Mouse (Mus musculus): ENCODE results near the gene March9. TPM values are rescaled to one million over a fixed set of nuclear protein-coding genes. Genes with fewer than 3 reads are reported as not detected.
A peak's percentile ranks its signal among the peaks of the same experiment; 100 is the strongest.

Gene March9
- polyA plus RNA-seq, 2 experiments, result 0.07 TPM; not detected in 1

DNA sequence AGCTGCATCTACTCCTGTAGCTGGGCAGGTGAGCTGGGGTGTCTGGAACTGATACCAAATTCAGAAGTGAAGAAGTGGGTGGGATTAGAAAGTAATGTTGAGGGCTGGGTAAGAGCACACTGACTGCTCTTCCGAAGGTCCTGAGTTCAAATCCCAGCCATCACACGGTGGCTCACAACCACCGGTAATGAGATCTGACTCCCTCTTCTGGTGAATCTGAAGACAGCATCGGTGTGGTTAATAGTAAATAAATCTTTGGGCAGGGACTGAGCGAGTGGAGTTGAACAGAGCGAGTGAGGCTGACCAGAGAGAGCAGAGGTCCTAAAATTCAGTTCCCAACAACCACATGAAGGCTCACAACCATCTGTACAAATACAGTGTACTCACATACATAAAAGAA lies 25.6 kb upstream of the March9 start:
- H3K27ac ChIP-seq, result no peak overlapping the region
- H3K36me3 ChIP-seq (replicated peaks; ENCODE audit: control insufficient read depth, insufficient read depth, low read depth), result no peaks in the 10 kb centered on the region
- no peak overlapping the region for H3K4me3 ChIP-seq (ENCODE audit: insufficient read depth in 1 of 2, low read depth in 2 of 2, low read length in 2 of 2)
- ATAC-seq (ENCODE audit: insufficient read depth) (no peak), DNase-seq (ENCODE audit: low read depth in 3 of 3, low spot score in 3 of 3) (no peak)
- H3K4me2 ChIP-seq (ENCODE audit: low read depth), result no peak overlapping the region
- WGBS (ENCODE audit: insufficient replicate concordance), result 66% methylated on average over 6 of the region's 6 CpGs
- H3K4me1 ChIP-seq (replicated peaks; ENCODE audit: control insufficient read depth in 2 of 2, insufficient read depth in 2 of 2, low read length in 1 of 2), result peaks cover 0 to 2% of the 10 kb centered on the region in 2 experiments; a peak in 2 of 4 replicates
- H3K9ac ChIP-seq (replicated peaks), result no peak overlapping the region
- no peaks in the 10 kb centered on the region for H3K9me3 ChIP-seq (ENCODE audit: control insufficient read depth, low read length)
- H3K27me3 ChIP-seq (ENCODE audit: control insufficient read depth, insufficient read depth, low read length), result peaks cover 13% of the 10 kb centered on the region
- no peak for TF ChIP-seq CTCF (IDR thresholded peaks at IDR 0.05; ENCODE audit: low read depth)
- TF ChIP-seq EP300 (IDR thresholded peaks at IDR 0.05; ENCODE audit: low read depth), result no peak

DNA sequence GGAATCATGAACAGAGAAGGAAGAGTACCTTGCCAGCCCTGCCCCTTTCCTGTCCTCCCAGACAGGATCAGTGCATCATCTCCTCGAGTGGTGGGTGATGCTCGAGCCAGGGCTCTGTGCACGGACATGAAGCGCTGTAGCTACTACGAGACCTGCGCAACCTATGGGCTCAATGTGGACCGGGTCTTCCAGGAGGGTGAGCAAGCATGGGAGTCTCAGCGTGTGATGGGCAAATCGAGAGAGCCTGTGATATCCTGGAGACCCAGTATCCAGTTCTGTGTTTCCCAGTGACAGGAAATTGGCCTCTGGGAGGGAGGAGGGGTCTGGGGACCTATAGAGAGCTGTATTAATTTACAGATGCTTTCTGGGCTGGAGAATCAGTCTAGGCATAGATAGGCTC lies 25.1 kb upstream of the March9 start:
- TF ChIP-seq EP300 (IDR thresholded peaks at IDR 0.05; ENCODE audit: low read depth), result no peak
- TF ChIP-seq CTCF (IDR thresholded peaks at IDR 0.05; ENCODE audit: low read depth), result no peak
- ATAC-seq (ENCODE audit: insufficient read depth) (no peak), DNase-seq (ENCODE audit: low read depth in 3 of 3, low spot score in 3 of 3) (no peak)
- no peaks in the 10 kb centered on the region for H3K36me3 ChIP-seq (replicated peaks; ENCODE audit: control insufficient read depth, insufficient read depth, low read depth)
- WGBS (ENCODE audit: insufficient replicate concordance), result 79% methylated on average over 9 of the region's 9 CpGs
- peaks cover 0 to 2% of the 10 kb centered on the region in 2 experiments; a peak in 2 of 4 replicates for H3K4me1 ChIP-seq (replicated peaks; ENCODE audit: control insufficient read depth in 2 of 2, insufficient read depth in 2 of 2, low read length in 1 of 2)
- H3K4me2 ChIP-seq (ENCODE audit: low read depth), result no peak overlapping the region
- H3K9me3 ChIP-seq (ENCODE audit: control insufficient read depth, low read length), result no peaks in the 10 kb centered on the region
- no peak overlapping the region for H3K27ac ChIP-seq
- peaks cover 19% of the 10 kb centered on the region for H3K27me3 ChIP-seq (ENCODE audit: control insufficient read depth, insufficient read depth, low read length)
- no peak overlapping the region for H3K4me3 ChIP-seq (ENCODE audit: insufficient read depth in 1 of 2, low read depth in 2 of 2, low read length in 2 of 2)
- H3K9ac ChIP-seq (replicated peaks), result no peak overlapping the region

DNA sequence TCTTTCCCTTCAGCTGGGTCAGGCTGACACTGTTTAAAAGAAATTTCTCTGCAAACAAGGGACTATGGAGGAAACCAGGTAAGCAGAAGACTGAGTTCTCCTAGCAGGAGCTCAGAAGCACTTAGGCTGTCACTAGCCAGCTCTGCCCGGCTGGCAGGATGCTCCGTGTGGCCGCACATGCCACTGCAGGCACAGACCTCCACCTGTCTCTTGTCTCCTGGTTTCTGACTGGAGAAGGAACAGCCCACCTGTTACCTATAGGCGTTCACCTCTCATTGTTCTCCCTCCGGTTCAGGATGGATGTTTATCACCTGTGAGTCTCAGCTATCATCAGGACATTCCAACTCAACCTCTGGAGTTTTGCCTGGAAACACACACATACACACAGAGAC lies 23.9 kb upstream of the March9 start:
- TF ChIP-seq EP300 (IDR thresholded peaks at IDR 0.05; ENCODE audit: low read depth) (no peak), CTCF (IDR thresholded peaks at IDR 0.05; ENCODE audit: low read depth) (peak; percentile 23)
- Histone ChIP-seq H3K9ac (replicated peaks) (no peak overlapping the region), H3K4me1 (replicated peaks; ENCODE audit: control insufficient read depth in 2 of 2, insufficient read depth in 2 of 2, low read length in 1 of 2) (peaks cover 0 to 2% of the 10 kb centered on the region in 2 experiments; a peak in 2 of 4 replicates), H3K9me3 (ENCODE audit: control insufficient read depth, low read length) (no peaks in the 10 kb centered on the region), H3K36me3 (replicated peaks; ENCODE audit: control insufficient read depth, insufficient read depth, low read depth) (no peaks in the 10 kb centered on the region), H3K4me3 (ENCODE audit: insufficient read depth in 1 of 2, low read depth in 2 of 2, low read length in 2 of 2) (no peak overlapping the region), H3K27ac (no peak overlapping the region), H3K27me3 (ENCODE audit: control insufficient read depth, insufficient read depth, low read length) (peaks cover 30% of the 10 kb centered on the region), H3K4me2 (ENCODE audit: low read depth) (no peak overlapping the region)
- 68% methylated on average over 5 of the region's 5 CpGs for WGBS (ENCODE audit: insufficient replicate concordance)
- ATAC-seq (ENCODE audit: insufficient read depth) (no peak), DNase-seq (ENCODE audit: low read depth in 3 of 3, low spot score in 3 of 3) (no peak)

DNA sequence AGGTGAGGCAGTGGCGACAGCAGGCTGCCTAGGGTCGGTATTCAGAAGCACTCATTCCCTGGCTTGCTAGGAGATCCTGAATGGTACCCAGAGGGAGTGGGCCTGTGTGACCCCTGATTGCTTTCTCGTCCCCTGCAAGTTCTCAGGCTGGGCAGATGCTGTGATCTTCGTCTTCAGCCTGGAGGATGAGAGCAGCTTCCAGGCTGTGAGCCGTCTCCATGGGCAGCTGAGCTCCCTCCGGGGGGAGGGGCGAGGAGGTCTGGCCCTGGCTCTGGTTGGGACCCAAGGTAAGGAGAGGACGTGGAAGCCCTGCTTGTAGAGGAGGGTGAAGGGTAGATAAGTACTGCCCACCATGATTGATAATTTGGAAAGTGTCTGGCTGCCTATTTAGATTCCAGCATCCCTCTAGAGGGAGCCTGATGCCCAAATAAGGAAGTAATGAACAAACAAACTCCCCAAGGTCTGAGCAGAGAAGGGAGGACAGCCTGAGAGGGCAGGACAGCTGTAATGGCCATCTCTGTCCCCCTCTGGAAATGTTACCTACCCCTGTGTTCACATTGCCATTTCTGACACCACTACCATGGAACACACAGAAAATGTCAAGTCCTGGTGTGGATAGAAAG lies 23.4 kb upstream of the March9 start:
- WGBS (ENCODE audit: insufficient replicate concordance), result 59% methylated on average over 8 of the region's 8 CpGs
- Histone ChIP-seq H3K9me3 (ENCODE audit: control insufficient read depth, low read length) (no peaks in the 10 kb centered on the region), H3K4me2 (ENCODE audit: low read depth) (no peak overlapping the region), H3K9ac (replicated peaks) (no peak overlapping the region), H3K4me1 (replicated peaks; ENCODE audit: control insufficient read depth in 2 of 2, insufficient read depth in 2 of 2, low read length in 1 of 2) (peaks cover 0 to 2% of the 10 kb centered on the region in 2 experiments; a peak in 2 of 4 replicates), H3K4me3 (ENCODE audit: insufficient read depth in 1 of 2, low read depth in 2 of 2, low read length in 2 of 2) (no peak overlapping the region), H3K27ac (no peak overlapping the region), H3K27me3 (ENCODE audit: control insufficient read depth, insufficient read depth, low read length) (peaks cover 35% of the 10 kb centered on the region), H3K36me3 (replicated peaks; ENCODE audit: control insufficient read depth, insufficient read depth, low read depth) (no peaks in the 10 kb centered on the region)
- DNase-seq (ENCODE audit: low read depth in 3 of 3, low spot score in 3 of 3) (no peak), ATAC-seq (ENCODE audit: insufficient read depth) (no peak)
- TF ChIP-seq CTCF (IDR thresholded peaks at IDR 0.05; ENCODE audit: low read depth), result no peak
- no peak for TF ChIP-seq EP300 (IDR thresholded peaks at IDR 0.05; ENCODE audit: low read depth)

DNA sequence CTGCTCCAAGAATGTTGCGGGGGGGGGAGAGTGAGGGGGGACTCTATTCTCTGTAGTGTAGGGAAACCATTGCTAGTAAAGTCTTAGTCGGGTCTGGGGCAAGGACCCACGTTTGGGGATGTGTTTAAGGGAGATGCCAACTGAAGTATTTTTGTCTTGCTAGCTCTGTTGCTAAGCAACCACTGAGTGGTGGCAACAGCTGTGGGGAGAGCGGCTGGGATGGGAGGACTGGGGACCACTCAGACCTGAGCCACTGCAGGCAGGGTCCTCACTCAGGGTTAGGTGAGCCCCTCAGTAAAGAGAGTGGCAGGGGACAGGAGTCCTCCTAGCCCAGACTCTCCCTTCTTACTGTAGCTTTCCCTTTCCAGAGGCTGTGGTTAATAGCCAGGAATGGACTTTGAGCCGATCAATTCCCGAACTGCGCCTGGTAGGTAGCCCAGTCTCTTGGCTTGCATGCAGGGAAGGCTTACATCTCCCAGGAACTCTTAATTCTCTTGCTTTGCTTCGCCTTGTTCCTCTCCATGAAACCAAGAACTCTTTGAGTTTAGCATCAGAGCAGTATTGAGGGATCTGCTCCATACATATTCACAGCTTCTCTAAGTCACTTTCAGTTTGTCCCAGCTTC lies 22.1 kb upstream of the March9 start:
- Histone ChIP-seq H3K27me3 (ENCODE audit: control insufficient read depth, insufficient read depth, low read length) (peaks cover 38% of the 10 kb centered on the region), H3K9me3 (ENCODE audit: control insufficient read depth, low read length) (no peaks in the 10 kb centered on the region), H3K4me3 (ENCODE audit: insufficient read depth in 1 of 2, low read depth in 2 of 2, low read length in 2 of 2) (no peak overlapping the region), H3K27ac (no peak overlapping the region), H3K4me1 (replicated peaks; ENCODE audit: control insufficient read depth in 2 of 2, insufficient read depth in 2 of 2, low read length in 1 of 2) (peaks cover 0 to 2% of the 10 kb centered on the region in 2 experiments; a peak in 2 of 4 replicates), H3K4me2 (ENCODE audit: low read depth) (peak overlapping the region; percentile 18; the same call in 1 of the 2 replicates), H3K36me3 (replicated peaks; ENCODE audit: control insufficient read depth, insufficient read depth, low read depth) (no peaks in the 10 kb centered on the region), H3K9ac (replicated peaks) (no peak overlapping the region)
- no peak for TF ChIP-seq EP300 (IDR thresholded peaks at IDR 0.05; ENCODE audit: low read depth)
- 56% methylated on average over 8 of the region's 8 CpGs for WGBS (ENCODE audit: insufficient replicate concordance)
- no peak for ATAC-seq (ENCODE audit: insufficient read depth)
- DNase-seq (ENCODE audit: low read depth in 3 of 3, low spot score in 3 of 3), result no peak
